Mouse (Mus musculus): ENCODE measurements around the gene Uck2.

The Uck2 gene

DNA sequence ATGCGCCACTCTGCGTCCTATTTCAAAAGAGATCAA is at the start of gene Uck2:
Uck2 (minus strand) TSS at position 1 of the 36 bp plus-strand sequence.
- no peak for DNase-seq (ENCODE audit: low spot score in 2 of 2)

DNA sequence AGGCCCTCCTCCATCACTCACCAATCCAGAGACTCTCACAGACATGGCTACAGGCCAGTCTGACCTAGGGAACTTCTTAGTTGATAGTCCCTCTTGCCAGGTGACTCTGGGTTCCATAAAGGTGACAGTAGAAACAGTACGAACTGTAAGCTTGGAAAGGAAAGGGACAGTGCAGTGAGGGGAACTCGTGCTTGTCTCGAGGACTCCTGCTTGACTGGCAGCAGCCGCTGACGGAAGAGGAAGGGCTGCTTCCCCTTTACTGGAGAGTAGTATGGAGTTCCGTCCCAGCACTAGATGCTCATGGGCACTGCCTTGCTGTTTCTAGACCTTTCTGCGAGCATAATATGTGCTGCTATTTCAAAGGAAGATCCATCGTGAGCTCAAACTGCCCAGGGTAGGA is 46.0 kb upstream of the Uck2 start:
- DNase-seq (ENCODE audit: low spot score in 2 of 2), result no peak

DNA sequence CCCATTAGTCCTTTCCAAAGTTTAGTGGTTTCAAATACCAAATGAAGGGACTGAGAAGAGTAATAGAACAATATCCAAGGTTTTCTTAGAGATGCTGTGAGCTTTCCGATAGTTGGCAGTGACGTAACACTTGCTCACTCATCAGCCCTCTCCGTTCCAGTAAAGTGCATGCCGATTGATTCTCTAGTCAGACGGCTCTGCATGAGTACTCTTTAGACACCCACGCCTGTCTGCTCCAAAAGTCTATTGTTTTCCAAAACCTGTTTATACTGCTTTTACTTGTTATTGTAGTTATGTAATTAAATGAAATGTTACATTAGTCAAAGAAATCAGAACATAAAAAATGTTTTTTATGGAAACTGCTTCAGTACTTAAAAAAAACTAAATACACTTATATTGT is 43.7 kb upstream of the Uck2 start:
- DNase-seq (ENCODE audit: low spot score in 2 of 2), result no peak

DNA sequence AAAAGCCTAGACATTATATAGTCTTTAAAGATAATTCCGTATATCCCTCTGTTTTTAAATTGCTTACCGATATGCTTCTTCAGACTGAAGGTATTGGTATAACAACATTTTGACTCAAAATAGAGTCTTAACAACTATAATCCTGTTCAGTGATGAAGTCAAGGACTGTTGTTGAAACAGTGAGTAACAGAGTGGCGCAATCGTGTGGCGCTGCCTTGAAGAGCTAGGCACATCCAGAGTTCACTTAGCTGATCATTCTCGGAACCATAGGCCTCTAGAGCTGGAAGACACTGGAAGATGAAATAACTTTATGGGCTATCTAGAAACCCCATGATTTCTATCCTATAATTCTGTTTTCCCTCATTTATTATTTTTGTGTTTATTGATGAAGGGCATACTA is 36.6 kb upstream of the Uck2 start:
- no peak for DNase-seq (ENCODE audit: low spot score in 2 of 2)

DNA sequence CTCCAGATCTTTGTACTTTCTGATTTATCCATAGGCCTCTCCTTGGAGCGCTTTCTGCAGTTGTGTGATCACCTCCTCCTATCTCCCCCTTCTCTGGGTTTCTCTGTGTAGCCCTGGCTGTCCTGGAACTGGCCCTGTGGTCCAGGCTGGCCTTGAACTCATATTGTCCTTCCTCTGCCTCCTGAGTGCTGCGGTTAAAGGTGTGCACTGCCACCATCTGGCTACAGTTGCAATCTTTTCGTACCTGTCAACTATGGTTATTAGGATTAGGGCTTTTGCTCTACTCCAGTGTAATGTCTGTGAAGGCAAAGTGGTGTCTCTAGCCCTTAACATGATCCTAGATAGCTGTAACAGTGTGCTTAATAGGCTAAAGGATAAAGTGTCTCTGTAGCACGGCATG is 28.1 kb upstream of the Uck2 start:
- DNase-seq (ENCODE audit: low spot score in 2 of 2), result no peak

DNA sequence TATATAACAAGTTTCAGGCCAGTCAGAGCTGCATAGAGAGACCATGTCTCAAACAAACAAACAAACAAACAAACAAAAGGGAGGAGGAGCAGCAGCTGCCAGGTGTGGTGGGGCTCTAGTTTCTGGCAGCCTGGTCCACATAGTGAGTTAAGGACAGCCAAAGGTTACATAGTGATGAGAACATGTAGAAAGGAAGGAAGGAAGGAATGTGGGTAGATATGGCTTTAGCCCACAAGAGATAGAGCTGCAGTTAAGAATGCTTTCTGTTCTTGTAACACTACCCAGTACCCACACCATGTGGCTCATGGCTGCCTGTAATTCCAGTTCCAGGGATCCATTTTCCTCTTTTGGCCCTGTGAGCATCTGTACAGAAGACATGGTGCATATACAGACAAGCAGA is 27.2 kb upstream of the Uck2 start:
- DNase-seq (ENCODE audit: low spot score in 2 of 2), result no peak

DNA sequence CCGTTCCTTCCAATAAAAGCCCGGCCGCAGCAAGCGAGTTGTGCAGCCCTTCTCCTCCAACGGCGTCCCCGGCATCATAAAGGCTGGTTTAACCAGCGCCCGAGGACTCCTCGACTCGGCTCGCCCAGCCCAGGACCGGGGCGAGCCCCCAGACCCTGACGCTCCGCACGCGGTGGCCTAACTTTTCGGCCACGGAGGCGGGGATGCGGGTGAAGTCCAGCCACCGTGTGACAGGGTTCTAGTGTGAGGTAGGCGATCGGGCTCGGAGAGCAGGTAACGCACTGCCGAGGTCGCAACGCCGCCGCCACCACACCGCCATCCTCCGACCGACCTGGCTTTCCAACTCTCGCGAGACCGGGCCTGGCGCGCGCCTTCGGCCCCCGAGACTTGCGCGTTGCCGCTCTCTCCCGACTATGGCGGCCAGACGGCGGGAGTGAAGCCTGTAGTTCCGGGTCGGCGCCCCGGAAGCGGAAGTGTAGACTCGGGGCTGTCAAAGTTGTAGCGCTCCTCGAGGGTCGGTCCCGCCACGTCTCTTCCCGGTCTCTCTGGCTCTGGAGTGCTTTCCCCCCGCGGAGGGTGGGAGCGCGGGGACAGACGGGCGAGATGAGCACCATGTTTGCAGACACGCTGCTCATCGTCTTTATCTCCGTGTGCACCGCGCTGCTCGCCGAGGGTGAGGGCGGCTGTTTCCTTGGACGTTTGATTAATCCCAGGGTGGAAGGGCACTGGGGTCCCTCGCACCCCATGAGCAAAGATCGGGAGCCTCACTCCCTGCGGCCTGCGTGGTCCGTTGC is 23.3 kb upstream of the Uck2 start, which contains the start of gene Tmco1:
Tmco1 (plus strand) TSS at position 118 of the 794 bp plus-strand sequence.
- peak; percentile 97 for DNase-seq (ENCODE audit: low spot score in 2 of 2)

DNA sequence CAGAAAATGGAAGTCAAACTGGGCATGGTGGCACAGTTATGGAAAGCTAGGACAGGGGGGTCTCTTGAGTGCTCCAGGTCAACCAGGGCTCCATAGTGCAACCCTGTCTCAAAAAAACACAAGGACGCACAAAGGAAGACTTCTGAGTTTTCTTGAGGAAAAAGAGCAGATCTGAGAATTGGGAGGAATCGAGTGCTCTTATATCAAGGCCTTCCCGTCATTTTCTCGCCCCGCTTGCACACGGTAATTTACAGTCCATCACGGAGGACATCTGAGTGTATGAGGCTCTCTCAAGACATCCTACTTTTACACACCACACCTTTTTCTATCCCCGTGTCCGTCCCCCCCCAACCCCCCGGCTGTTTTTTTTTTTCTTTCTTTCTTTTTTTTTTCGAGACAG is 22.6 kb upstream of the Uck2 start:
- no peak for DNase-seq (ENCODE audit: low spot score in 2 of 2)

DNA sequence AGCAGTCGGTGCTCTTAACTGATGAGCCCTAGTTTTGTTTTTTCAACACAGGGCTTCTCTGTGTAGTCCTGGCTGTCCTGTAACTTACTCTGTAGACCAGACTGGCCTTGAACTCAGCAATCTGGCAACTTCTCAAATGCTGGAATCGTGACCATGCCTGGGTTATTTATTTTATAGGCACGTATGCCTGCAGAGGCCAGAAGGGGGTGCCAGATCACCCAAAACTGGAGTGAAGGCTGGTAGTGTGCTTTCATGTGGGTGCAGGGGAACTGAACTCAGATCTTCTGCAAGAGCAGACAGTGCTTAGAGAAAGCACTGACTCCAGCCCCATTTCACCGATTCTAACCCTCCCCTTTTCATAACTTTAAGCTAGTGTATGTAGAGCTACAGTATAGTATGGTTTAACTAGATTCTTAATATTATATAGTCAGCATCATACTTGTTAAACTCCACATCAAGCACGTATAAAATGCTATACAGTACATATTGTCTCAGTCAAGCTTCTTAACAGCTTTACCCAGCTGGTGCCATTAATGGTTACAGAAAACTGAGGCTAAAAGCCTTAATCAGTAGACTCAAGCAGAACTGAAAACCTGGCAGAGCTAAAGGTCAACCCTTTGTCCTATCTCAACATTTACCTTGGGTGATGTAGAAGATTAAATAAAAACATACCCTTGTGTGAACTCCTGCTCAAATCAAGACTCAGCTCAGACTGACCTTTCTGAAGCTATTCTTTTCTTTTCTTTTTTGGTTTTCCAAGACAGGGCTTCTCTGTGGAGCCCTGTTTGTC is 21.5 kb upstream of the Uck2 start:
- DNase-seq (ENCODE audit: low spot score in 2 of 2), result peak; percentile 25 to 39

DNA sequence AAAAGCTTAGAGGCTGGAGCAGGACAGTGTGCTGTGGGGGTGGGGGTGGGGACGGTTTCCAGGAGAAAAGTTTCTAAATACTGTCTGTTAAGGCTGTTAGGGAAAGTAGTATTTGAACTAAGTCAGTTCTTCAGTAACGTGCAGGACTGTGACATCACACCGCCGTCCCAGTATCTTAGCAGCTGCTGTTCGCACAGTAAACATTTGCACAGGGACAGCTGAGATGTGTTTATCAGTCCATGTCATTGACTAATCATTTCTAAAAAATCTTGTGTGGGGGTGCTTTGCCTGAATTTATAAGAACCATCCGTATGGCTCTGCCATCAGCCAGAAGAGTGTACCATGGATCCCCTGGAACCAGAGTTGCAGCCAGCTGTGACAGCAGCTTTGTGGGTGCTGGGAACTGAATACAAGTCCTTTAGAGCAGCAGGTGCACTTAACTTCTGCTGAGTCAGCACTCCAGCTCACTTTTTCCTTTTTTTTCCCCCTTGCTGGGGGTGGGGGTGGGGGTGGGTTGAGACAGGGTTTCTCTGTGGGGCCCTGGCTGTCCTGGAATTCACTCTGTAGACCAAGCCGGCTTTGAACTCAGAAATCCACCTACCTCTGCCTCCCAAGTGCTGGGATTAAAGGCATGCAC is 20.5 kb upstream of the Uck2 start:
- no peak for DNase-seq (ENCODE audit: low spot score in 2 of 2)

DNA sequence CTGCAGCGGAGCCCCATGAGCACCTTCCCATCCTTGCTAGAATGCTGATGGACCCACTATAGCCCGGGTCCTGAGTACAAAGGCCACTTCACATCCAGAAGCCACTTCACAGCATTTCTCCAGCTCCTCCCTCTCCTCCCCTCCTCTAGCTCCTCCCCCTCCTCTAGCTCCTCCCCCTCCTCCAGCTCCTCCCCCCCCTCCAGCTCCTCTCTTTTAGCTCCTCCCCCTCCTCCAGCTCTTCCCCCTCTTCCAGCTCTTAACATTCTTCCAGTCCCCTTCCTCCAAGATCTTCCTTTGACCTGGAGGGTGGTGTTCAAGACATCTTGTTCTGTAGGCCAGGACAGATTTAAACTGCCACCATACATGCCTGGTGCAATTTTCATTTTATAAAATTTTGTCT is 15.0 kb upstream of the Uck2 start:
- no peak for DNase-seq (ENCODE audit: low spot score in 2 of 2)

DNA sequence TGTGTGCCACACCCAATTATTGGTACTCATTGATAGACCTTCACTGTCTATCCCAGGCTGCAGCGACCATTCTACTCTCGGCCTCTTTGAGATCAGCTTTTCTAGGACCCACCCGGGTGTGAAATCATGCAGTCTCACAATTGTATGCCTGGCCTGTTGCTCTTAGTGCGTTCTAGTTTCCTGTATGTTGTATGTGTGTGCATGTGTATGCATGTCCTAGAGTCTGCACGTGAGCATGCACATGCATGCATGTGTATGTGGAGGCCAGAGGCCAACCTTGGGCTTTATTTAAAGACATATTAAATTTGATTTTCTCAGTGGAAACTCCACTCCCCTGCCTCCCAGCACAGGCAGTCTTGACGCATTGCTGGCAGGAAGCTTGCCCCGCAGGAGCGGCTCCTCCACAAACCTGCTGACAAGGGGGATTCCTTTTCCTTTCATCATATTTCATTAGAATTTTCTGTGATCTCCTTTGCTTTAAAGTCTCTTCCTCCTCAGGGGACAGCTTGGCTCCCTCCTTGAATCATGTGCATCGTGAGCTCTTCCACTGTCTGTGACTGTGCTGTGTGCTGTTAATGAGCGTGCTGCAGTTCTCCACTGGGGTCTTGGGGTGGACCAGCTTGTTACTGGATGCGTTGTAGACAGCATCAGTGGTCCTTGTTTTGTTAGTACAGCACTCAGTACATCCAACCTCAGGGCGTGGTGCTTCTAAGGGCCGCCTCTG is 10.7 kb upstream of the Uck2 start:
- no peak for DNase-seq (ENCODE audit: low spot score in 2 of 2)

DNA sequence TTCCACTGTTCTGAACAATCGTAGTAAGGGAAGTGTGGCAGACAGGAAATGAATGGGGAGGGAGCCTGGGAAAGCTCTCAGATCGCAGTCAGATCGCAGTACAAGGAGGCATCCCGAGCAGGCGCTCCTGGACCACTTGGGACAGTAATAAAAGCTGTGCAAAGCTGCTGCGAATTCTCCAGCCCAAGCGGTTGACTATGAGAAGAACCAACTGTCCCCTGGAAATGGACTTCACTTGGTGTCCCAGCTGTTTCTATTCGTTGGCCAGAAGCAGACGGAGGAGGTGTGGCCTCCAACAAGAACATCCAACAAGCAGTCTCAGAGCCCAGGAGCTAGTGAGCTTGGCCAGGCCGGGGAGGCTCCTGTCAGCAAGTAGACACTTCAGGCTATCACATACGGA is 7.3 kb upstream of the Uck2 start:
- DNase-seq (ENCODE audit: low spot score in 2 of 2), result peak; percentile 73 to 78

DNA sequence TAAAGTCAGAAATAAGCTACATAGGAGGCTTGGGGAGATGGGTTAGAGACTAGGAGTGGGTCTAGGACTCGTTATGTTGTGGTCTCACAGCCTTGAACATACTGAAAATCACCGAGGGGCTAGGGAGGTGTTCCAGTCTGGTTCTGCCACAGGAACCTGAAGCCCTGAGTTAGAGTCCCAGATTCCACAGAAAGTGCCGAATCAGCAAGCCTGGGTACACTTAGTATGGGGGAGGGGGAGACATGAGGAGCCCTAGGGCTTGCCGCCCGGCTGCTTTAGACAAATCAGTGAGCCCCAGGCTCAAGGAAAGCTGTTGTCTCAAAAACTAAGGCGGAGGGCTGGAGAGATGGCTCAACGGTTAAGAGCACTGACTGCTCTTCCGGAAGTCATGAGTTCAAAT is 6.5 kb upstream of the Uck2 start:
- DNase-seq (ENCODE audit: low spot score in 2 of 2), result no peak

DNA sequence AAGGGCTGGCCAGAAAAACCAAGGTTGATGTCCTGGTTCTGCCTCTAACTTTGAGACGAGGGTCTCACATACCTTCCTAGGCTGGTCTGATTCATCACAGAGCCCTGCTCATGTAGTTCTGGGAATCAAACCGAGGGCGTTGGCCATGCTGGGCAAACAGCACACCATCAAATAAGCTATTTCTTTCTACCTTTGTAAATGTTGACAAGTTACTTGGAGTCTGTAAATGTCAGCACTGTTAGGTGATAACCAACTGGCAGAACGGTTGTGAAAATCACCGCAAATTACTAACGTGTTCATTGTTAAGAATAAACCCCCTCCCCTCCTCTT is 5.1 kb upstream of the Uck2 start:
- no peak for DNase-seq (ENCODE audit: low spot score in 2 of 2)

DNA sequence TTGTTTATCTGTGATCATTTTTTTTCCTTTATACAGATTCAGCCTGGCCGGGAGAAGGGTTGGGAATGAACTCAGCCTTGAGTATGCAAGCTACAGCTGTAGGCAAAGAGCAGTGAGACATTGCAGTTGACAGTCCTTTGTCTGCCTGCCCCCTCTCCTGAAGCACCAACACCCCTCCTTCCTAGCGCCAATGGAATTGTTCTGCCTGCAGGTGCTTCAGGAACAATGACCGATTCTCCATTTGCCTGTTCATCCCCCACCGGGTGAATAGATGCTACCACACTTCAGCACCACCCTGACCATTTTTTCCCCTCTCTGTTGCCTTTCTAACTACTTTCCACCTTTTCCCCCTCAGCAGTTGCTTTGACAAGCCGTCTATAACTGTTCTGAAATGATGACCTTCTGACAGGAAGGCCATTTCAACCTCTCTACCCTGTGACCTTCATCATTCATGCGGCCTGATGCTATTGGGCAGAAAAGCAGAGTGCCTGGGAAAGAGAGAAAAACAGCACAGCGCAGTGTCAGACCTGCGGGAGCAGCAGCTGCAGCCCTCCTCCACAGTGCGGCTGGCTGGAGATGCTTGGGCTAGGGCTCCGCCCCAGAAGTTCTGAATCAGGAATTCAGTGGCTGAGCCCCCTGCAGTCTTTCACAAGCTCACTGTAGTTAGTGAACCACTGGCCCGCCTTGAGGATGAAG is 4.6 kb upstream of the Uck2 start:
- DNase-seq (ENCODE audit: low spot score in 2 of 2), result no peak

DNA sequence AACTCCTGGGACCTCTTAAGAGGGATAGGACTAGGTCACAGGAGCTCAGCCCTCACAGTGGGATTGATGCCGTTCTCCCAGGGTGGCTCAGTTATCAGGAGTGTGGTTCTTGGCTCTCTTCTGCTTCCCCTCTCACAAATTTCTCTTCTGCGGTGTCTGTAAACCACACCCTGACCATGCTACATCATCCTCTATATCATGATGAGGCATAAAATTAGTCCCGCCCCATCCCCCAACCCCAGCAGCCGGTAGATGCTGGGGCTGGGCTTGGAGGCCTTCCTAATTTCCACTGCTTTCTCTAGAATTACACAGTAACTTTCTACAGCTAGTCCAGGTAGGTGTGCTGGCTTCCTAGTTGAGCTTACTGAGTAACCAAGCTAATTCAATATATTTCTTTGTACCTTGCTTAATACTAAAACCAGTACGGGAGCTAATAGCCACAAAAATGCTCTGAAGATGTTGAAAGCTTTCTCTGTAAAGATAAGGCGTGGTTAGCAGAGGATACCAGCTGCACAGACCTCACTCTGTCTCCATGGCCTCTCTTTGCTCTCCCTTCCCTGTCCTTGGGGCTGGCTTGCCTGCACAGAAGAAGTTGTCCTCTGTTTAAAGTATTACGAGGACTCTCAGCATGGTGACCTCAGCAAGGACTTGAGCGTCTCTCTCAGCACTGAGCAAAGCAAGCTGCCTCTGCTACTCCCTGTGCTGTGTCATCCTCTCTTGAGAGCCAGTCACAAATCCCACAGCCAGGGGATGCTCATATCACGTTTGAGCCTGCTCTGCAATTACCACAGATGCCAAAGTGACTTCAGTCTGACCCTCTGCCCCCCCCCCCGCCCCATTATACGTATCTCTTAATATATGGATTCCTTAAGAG is 3.8 kb upstream of the Uck2 start:
- DNase-seq (ENCODE audit: low spot score in 2 of 2), result no peak

DNA sequence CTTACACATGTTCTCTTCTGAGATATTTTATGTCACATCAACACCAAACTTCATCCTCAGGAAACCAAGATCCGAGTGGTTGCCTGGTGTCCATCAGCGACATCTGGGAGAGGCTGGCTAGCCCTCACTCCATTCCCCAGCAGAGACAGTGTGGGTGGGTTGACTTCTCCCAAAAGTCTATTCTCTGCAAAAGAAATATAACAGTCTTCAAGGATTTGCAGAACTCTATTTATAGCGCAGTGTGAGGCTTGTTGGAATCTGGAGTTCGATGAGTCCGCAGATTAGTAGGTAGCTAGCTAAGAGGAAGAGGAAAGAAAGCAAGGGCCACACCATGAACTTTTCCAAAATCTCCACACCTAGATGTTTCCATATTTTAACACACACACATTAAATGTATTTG is 2.0 kb upstream of the Uck2 start:
- DNase-seq (ENCODE audit: low spot score in 2 of 2), result no peak

DNA sequence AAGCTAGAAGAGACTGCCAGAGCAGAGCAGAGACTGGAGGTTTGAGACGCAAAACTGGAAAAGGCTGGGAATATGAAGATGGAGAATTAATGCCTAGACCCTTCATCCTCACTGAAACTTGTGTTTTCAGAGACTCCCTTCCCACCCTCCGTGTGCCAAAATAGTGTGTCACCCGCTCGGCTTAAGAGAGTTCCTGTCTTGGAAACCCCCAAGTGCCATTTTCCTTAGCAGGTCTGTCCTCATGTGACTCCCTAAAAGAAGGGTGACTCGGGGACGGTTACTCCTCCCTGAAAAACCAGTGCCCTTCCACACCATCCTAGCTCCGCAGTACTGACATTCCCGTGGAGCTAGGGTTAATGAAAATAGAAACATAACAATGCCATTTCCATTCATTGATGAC is 236 bp upstream of the Uck2 start:
- no peak for DNase-seq (ENCODE audit: low spot score in 2 of 2)

DNA sequence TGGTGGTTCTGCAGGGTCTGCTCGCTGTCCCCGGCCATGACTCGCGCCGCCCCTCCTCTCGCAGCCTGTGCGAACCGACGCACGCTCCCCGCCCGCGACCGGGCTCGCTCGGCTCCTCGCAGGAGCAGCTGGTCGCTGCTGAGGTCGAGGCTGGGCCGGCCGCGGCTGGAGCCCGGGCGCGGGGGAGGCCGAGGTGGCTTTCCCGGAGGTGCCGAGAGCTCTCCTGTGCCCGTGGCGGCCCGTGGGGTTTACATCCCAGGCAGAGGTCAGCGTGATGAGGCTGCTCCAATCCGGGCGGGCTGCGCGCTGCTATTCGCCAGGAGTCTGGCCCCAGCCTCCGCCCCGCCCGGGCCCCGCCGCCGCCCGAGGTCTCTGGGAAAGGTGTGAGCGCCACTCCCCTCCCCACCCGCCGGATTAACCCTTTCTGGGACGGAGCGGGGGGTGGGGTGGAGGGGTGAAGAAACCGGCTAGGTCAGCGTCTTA is 242 bp downstream of the Uck2 start:
- DNase-seq (ENCODE audit: low spot score in 2 of 2), result peak; percentile 80 to 83

DNA sequence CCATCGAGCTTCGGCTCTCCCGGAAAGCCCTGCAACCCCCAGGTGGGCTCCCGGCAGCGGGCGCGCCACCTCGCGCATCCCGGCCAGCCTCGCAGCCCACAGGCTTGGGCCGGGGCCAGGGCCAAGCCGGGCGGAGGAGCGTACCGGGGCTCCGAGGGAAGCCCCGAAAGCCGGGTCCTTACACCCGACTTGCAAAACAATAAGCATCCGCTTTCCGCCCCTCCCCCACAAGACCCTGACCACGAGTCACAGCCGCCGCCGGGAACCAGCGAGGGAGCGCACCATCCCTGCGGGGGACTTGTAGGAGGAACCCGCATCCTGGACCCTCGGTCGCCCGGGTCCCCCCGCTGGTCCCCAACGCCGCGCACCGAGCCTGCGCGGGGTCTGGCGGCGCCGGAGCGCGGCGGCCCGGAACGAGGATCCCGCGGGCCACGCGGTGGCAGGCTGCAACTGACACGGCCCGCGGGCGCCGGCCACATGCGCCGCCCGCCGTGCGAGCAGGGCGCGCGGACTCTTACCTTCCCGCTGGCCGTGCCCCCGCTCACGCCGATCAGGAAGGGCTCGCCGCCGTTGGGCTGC is 773 bp downstream of the Uck2 start:
- DNase-seq (ENCODE audit: low spot score in 2 of 2), result peak in 1 of 2 experiments; percentile 18
